Mouse (Mus musculus) mammary gland, adult 2 months (tissue): ENCODE results near the gene Lix1l. TPM values are rescaled to one million over a fixed set of nuclear protein-coding genes. Genes with fewer than 3 reads are reported as not detected.

Experiments
- polyA plus RNA-seq: library from polyadenylated mRNA; depleted of rRNA; stranded (reverse); fragments of >200 nt; gene quantifications from 2 replicates; pipeline ENCODE4 v1.2.3, GENCODE M21; 2012; ENCODE audit warnings: low replicate concordance; rRNA removed

Gene Lix1l
- 19.1 and 35.6 TPM in 2 replicates for polyA plus RNA-seq

GRCm38 (mm10) chr3:96600639-96601250, at the start of gene Lix1l:
TSS of gene Lix1l (plus strand) at chr3:96601149.

DNA sequence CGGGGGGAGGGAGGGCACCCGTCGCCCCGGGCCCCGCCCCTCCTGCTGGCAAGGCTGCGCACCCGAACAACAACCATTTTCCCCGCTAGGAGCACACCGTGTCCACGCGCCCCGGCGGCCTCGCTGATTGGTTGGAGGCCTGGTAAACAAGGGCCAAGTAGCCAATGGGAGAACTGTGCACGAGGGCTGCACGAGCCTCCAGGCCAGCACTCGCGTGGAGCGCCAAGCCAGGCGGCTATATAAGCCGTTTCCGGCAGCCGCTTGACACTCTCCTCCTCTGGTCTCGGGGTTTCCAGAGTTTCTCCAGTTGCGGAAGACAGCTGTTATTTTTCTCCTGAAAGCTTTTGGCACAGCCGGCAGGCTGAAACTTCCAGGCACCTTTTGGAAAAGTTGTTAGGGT, 43.3 kb upstream of the Lix1l start, which contains the start of gene Txnip:
Gene Txnip, plus strand, starts transcription at position 264 of the 400 bp plus-strand sequence.

DNA sequence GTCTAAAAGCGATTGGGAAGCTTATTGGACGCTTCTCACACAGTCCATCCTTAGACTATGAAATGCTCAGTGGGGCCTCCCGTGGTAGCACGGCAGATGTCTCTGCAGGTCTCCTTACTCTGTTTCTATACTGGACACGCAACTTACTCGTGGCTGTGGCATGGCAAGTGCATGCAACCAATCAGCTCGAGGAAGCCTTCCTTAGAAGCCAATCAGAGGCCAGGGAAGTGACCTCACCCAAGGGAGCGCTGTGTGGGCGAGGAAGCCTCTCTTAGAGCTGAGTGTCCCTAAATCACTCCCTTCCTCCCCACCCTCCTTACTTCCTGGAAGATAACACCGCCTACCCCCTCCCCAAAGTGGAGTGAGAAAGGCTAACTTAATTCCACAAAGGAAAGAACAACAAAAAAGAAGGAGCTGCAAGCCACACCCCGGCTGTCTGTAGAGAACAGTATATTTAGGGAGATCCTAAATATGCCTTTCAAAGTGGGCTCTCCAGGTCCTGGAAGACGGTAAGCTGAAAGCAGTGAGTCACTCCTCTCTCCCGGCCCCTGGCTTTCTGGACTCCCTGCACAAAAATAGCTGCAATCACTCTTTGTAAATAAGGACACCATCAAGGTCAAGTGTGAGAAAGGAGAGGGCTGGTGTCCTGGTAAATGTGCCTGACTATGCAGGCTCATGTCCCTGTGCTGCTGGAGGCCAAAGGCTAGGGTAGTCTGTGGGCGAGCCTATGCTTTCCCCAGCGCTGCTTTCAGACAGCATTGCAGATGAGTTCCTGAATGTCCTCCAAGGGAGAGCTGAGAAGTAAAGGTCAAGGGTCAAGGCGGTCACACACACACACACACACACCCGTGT, 24.0 kb upstream of the Lix1l start, which contains the start of gene Gm16253:
Gene Gm16253, plus strand, starts transcription at position 295 of the 852 bp plus-strand sequence.

DNA sequence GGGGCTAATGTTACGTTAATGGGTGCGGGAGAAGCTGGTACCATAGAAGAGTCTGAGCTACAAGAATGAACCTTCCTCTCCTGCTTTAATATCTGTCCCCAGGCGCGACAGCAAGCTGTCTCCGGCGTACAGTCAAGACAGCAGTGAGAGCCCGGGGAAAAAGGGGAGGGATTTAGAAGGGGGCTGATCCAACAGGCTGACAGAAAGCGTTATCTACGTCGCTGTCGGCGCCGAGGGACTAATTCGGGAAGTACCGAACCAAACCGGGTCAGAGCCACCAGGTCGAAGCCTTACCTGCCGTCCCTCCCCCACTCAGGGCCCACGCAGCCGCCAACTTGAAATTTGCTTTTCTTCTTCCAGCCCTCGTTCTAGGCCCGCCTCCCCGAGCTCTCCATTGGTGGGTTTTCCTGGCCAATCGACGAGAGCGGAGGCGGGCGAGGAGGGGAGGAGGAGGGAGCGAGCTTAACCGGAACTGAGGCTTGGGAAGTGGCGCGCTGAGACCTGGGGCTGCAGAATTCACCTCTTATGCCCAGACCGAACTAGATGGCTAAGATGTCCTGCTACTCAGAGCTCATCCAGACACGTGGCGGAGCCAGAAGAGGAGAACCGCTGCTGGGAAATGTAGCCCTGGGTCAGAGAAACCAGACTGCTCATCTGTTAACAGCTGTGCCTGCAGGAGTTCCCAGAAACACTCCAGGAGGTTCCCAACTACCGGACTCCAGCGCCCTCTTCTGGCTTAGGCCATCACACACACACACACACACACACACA, 7.0 kb upstream of the Lix1l start, which contains the start of gene Polr3gl:
Gene Polr3gl, minus strand, starts transcription at position 392 of the 771 bp plus-strand sequence.

DNA sequence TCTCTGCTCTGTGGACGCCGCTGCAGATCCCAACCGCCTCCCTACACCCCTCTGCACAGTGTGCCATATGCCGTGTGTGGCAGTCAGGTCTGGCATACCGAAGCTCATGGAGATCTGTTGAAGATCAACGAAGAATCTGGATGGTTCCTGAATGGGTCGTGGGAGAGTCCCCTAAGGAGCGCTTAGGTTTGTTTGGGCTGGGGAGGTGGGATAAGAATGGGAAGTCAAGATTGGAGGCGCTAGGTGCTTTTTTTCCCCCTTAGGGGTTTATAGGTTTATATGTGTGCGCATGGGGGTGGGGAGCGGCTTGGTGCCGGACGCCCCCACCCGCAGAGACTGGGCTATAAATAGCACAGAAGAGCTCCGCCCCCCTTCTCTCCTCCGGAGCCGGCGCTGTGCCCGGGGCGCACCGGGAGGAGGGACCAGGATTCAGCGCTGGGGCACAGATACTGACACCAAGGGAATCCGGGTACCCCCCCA, 4.7 kb upstream of the Lix1l start, which contains the start of gene Ankrd34a:
Gene Ankrd34a, plus strand, starts transcription at position 409 of the 480 bp plus-strand sequence.

GRCm38 (mm10) chr3:96629729-96630600, 29.0 kb downstream of the Lix1l start, which contains the start of gene Rbm8a:
TSS of gene Rbm8a (plus strand) at chr3:96629933.

GRCm38 (mm10) chr3:96634928-96635879, 34.3 kb downstream of the Lix1l start, which contains the start of the genes Pex11b and Gm42957:
TSS of gene Pex11b (plus strand) at chr3:96635376.
TSS of gene Gm42957 (plus strand) at chr3:96635474.

GRCm38 (mm10) chr3:96645018-96645649, 44.2 kb downstream of the Lix1l start, which contains the start of gene Itga10:
TSS of gene Itga10 (plus strand) at chr3:96645584.

GRCm38 (mm10) chr3:96669727-96670468, 68.9 kb downstream of the Lix1l start, which contains the start of gene Ankrd35:
TSS of gene Ankrd35 (plus strand) at chr3:96670131.

Other genes starting within 250 kb of the Lix1l start
- 0.29 and 0.76 TPM in 2 replicates for gene BC107364, start 148.8 kb upstream of the Lix1l start, polyA plus RNA-seq
- gene Hfe2, start 76.0 kb upstream of the Lix1l start, polyA plus RNA-seq = 0.68 and 132 TPM in 2 replicates
- gene Txnip, start 43.2 kb upstream of the Lix1l start, polyA plus RNA-seq = 685 and 1,326 TPM in 2 replicates
- gene Gm16253, start 24.2 kb upstream of the Lix1l start, polyA plus RNA-seq = not detected in 2 replicates
- gene Polr3gl, start 7.0 kb upstream of the Lix1l start, polyA plus RNA-seq = 17.5 and 21.4 TPM in 2 replicates
- gene Ankrd34a, start 4.5 kb upstream of the Lix1l start, polyA plus RNA-seq = 0.49 and 0.62 TPM in 2 replicates
- 3.5 and 7.0 TPM in 2 replicates for gene Rbm8a, start 28.8 kb downstream of the Lix1l start, polyA plus RNA-seq
- gene Pex11b, start 34.2 kb downstream of the Lix1l start, polyA plus RNA-seq = 28.7 and 53.0 TPM in 2 replicates
- gene Gm42957, start 34.3 kb downstream of the Lix1l start, polyA plus RNA-seq = 0.10 and 0.43 TPM in 2 replicates
- gene Itga10, start 44.4 kb downstream of the Lix1l start, polyA plus RNA-seq = 1.2 and 3.6 TPM in 2 replicates
- 1.3 and 2.9 TPM in 2 replicates for gene Ankrd35, start 69.0 kb downstream of the Lix1l start, polyA plus RNA-seq
- 48.5 and 50.7 TPM in 2 replicates for gene Pias3, start 95.2 kb downstream of the Lix1l start, polyA plus RNA-seq
- 12.9 and 18.1 TPM in 2 replicates for gene Nudt17, start 107.4 kb downstream of the Lix1l start, polyA plus RNA-seq
- gene Polr3c, start 126.5 kb downstream of the Lix1l start, polyA plus RNA-seq = 26.8 and 36.6 TPM in 2 replicates
- 16.1 and 27.1 TPM in 2 replicates for gene Rnf115, start 126.5 kb downstream of the Lix1l start, polyA plus RNA-seq
- 0.10 and 0.18 TPM in 2 replicates for gene Pdzk1, start 228.1 kb downstream of the Lix1l start, polyA plus RNA-seq
- gene Cd160, start 228.2 kb downstream of the Lix1l start, polyA plus RNA-seq = 1.3 and 1.5 TPM in 2 replicates